Mouse (Mus musculus) lung, postnatal 25 days (tissue): ENCODE data around the gene Gngt2.
"Not testable (repeated sequence)": the region's sequence is repeated elsewhere in the genome, so short reads cannot be mapped to it uniquely, and the experiment has no call there.

Experiments
- DNase-seq: peaks from one replicate; pipeline ENCODE4 v3.0.0; 2022; ENCODE audit warnings: low spot score

Gngt2 gene

GRCm38 (mm10) chr11:95840694-95841497 lies 3.9 kb downstream of the Gngt2 start:
- no peak for DNase-seq

GRCm38 (mm10) chr11:95841498-95841830 lies 4.4 kb downstream of the Gngt2 start:
- no peak for DNase-seq

- DNase-seq: peak; percentile 81
Measured at GRCm38 (mm10) chr11:95842074-95842681, 5.2 kb downstream of the Gngt2 start, which contains the start of gene Abi3. Abi3 (minus strand) TSS chr11:95842476.

- DNase-seq: no peak
Measured at GRCm38 (mm10) chr11:95842953-95843352, 5.9 kb downstream of the Gngt2 start.

GRCm38 (mm10) chr11:95843421-95843950 lies 6.5 kb downstream of the Gngt2 start:
- DNase-seq: no peak

- no peak for DNase-seq
Measured at GRCm38 (mm10) chr11:95844935-95845334, 7.9 kb downstream of the Gngt2 start.

GRCm38 (mm10) chr11:95850898-95851297 lies 13.9 kb downstream of the Gngt2 start:
- DNase-seq: no peak

GRCm38 (mm10) chr11:95853684-95854083 lies 16.7 kb downstream of the Gngt2 start:
- DNase-seq: peak; percentile 84

- no peak for DNase-seq
Measured at GRCm38 (mm10) chr11:95857306-95857705, 20.3 kb downstream of the Gngt2 start.

- no peak for DNase-seq
Measured at GRCm38 (mm10) chr11:95857716-95858527, 20.9 kb downstream of the Gngt2 start.

GRCm38 (mm10) chr11:95858528-95859467 lies 21.8 kb downstream of the Gngt2 start:
- DNase-seq: peak; percentile 99

GRCm38 (mm10) chr11:95859468-95859855 lies 22.4 kb downstream of the Gngt2 start:
- peak; percentile 55 for DNase-seq

- no peak for DNase-seq
Measured at GRCm38 (mm10) chr11:95860071-95860490, 23.1 kb downstream of the Gngt2 start.

- DNase-seq: no peak
Measured at GRCm38 (mm10) chr11:95861397-95861796, 24.4 kb downstream of the Gngt2 start.

GRCm38 (mm10) chr11:95869442-95869841 lies 32.4 kb downstream of the Gngt2 start:
- no peak for DNase-seq

GRCm38 (mm10) chr11:95869918-95870470 lies 33.0 kb downstream of the Gngt2 start:
- no peak for DNase-seq

- no peak for DNase-seq
Measured at GRCm38 (mm10) chr11:95875804-95876203, 38.8 kb downstream of the Gngt2 start.

- peak; percentile 48 for DNase-seq
Measured at GRCm38 (mm10) chr11:95876296-95876695, 39.3 kb downstream of the Gngt2 start.

- not testable (repeated sequence) for DNase-seq
Measured at GRCm38 (mm10) chr11:95879861-95880260, 42.8 kb downstream of the Gngt2 start.

- DNase-seq: no peak
Measured at GRCm38 (mm10) chr11:95890462-95891051, 53.5 kb downstream of the Gngt2 start.
